Mouse (Mus musculus): ENCODE data around the gene Haus6. TPM values are rescaled to one million over a fixed set of nuclear protein-coding genes. Genes with fewer than 3 reads are reported as not detected.
"Not testable (repeated sequence)": the region's sequence is repeated elsewhere in the genome, so short reads cannot be mapped to it uniquely, and the experiment has no call there.

The Haus6 gene
- polyA plus RNA-seq, 1 experiment from 2014 or later = 16.7 TPM

GRCm38 (mm10) chr4:86632556-86632955, 20.7 kb upstream of the Haus6 start:
- H3K36me3 ChIP-seq (ENCODE audit: control insufficient read depth, insufficient read depth, low read length); H3K4me3 ChIP-seq (ENCODE audit: low read depth, low read length); H3K27me3 ChIP-seq (ENCODE audit: control insufficient read depth, insufficient read depth, low read length); H3K9me3 ChIP-seq (ENCODE audit: control insufficient read depth, low read depth, low read length); H3K4me2 ChIP-seq (replicated peaks; ENCODE audit: low read depth, low read length); H3K9ac ChIP-seq (replicated peaks; ENCODE audit: low read depth, low read length); H3K27ac ChIP-seq (ENCODE audit: low read length); H3K4me1 ChIP-seq (ENCODE audit: control insufficient read depth, insufficient read depth, low read length): not testable (repeated sequence)
- 0 out of 2 replicates have a peak, but pooled peaks have one; percentile 44 for ATAC-seq (ENCODE audit: insufficient number of reproducible peaks, insufficient read depth, low FRiP score, low read depth)
- WGBS = 73% methylated on average over 4 of the region's 5 CpGs

- Histone ChIP-seq H3K4me3 (ENCODE audit: low read depth, low read length) (no peak overlapping the region), H3K36me3 (ENCODE audit: control insufficient read depth, insufficient read depth, low read length) (no peaks in the 10 kb centered on the region), H3K4me1 (ENCODE audit: control insufficient read depth, insufficient read depth, low read length) (no peaks in the 10 kb centered on the region), H3K9me3 (ENCODE audit: control insufficient read depth, low read depth, low read length) (no peaks in the 10 kb centered on the region), H3K27ac (ENCODE audit: low read length) (no peak overlapping the region), H3K9ac (replicated peaks; ENCODE audit: low read depth, low read length) (no peak overlapping the region), H3K4me2 (replicated peaks; ENCODE audit: low read depth, low read length) (no peak overlapping the region), H3K27me3 (ENCODE audit: control insufficient read depth, insufficient read depth, low read length) (no peaks in the 10 kb centered on the region)
- WGBS = 22% methylated on average over 4 of the region's 4 CpGs
- ATAC-seq (ENCODE audit: insufficient number of reproducible peaks, insufficient read depth, low FRiP score, low read depth) = no peak
Observed at GRCm38 (mm10) chr4:86631831-86632230, 20.0 kb upstream of the Haus6 start.

GRCm38 (mm10) chr4:86626496-86626895, 14.6 kb upstream of the Haus6 start:
- not testable (repeated sequence) for H3K9me3 ChIP-seq (ENCODE audit: control insufficient read depth, low read depth, low read length); H3K9ac ChIP-seq (replicated peaks; ENCODE audit: low read depth, low read length); H3K36me3 ChIP-seq (ENCODE audit: control insufficient read depth, insufficient read depth, low read length); H3K4me1 ChIP-seq (ENCODE audit: control insufficient read depth, insufficient read depth, low read length); H3K27me3 ChIP-seq (ENCODE audit: control insufficient read depth, insufficient read depth, low read length); H3K4me3 ChIP-seq (ENCODE audit: low read depth, low read length); H3K4me2 ChIP-seq (replicated peaks; ENCODE audit: low read depth, low read length); H3K27ac ChIP-seq (ENCODE audit: low read length); ATAC-seq (ENCODE audit: insufficient number of reproducible peaks, insufficient read depth, low FRiP score, low read depth)
- 79% methylated on average over 7 of the region's 7 CpGs for WGBS

- no peak for ATAC-seq (ENCODE audit: insufficient number of reproducible peaks, insufficient read depth, low FRiP score, low read depth)
- 84% methylated on average over 5 of the region's 5 CpGs for WGBS
- Histone ChIP-seq H3K9me3 (ENCODE audit: control insufficient read depth, low read depth, low read length) (no peaks in the 10 kb centered on the region), H3K9ac (replicated peaks; ENCODE audit: low read depth, low read length) (no peak overlapping the region), H3K27me3 (ENCODE audit: control insufficient read depth, insufficient read depth, low read length) (no peaks in the 10 kb centered on the region), H3K27ac (ENCODE audit: low read length) (no peak overlapping the region), H3K4me2 (replicated peaks; ENCODE audit: low read depth, low read length) (no peak overlapping the region), H3K4me3 (ENCODE audit: low read depth, low read length) (no peak overlapping the region), H3K4me1 (ENCODE audit: control insufficient read depth, insufficient read depth, low read length) (no peaks in the 10 kb centered on the region), H3K36me3 (ENCODE audit: control insufficient read depth, insufficient read depth, low read length) (no peaks in the 10 kb centered on the region)
Observed at GRCm38 (mm10) chr4:86625463-86625862, 13.6 kb upstream of the Haus6 start.

- WGBS = 83% methylated on average over 1 of the region's 1 CpGs
- H3K4me1 ChIP-seq (ENCODE audit: control insufficient read depth, insufficient read depth, low read length); H3K4me3 ChIP-seq (ENCODE audit: low read depth, low read length); H3K36me3 ChIP-seq (ENCODE audit: control insufficient read depth, insufficient read depth, low read length); H3K4me2 ChIP-seq (replicated peaks; ENCODE audit: low read depth, low read length); ATAC-seq (ENCODE audit: insufficient number of reproducible peaks, insufficient read depth, low FRiP score, low read depth); H3K27me3 ChIP-seq (ENCODE audit: control insufficient read depth, insufficient read depth, low read length); H3K27ac ChIP-seq (ENCODE audit: low read length); H3K9me3 ChIP-seq (ENCODE audit: control insufficient read depth, low read depth, low read length); H3K9ac ChIP-seq (replicated peaks; ENCODE audit: low read depth, low read length): not testable (repeated sequence)
Observed at GRCm38 (mm10) chr4:86622532-86622931, 10.7 kb upstream of the Haus6 start.

GRCm38 (mm10) chr4:86622116-86622515, 10.3 kb upstream of the Haus6 start:
- no peak overlapping the region for H3K4me2 ChIP-seq (replicated peaks; ENCODE audit: low read depth, low read length)
- H3K9ac ChIP-seq (replicated peaks; ENCODE audit: low read depth, low read length) = no peak overlapping the region
- no peak overlapping the region for H3K4me3 ChIP-seq (ENCODE audit: low read depth, low read length)
- 59% methylated on average over 3 of the region's 3 CpGs for WGBS
- no peaks in the 10 kb centered on the region for H3K4me1 ChIP-seq (ENCODE audit: control insufficient read depth, insufficient read depth, low read length)
- no peak overlapping the region for H3K27ac ChIP-seq (ENCODE audit: low read length)
- H3K27me3 ChIP-seq (ENCODE audit: control insufficient read depth, insufficient read depth, low read length) = no peaks in the 10 kb centered on the region
- no peaks in the 10 kb centered on the region for H3K36me3 ChIP-seq (ENCODE audit: control insufficient read depth, insufficient read depth, low read length)
- no peak for ATAC-seq (ENCODE audit: insufficient number of reproducible peaks, insufficient read depth, low FRiP score, low read depth)
- no peaks in the 10 kb centered on the region for H3K9me3 ChIP-seq (ENCODE audit: control insufficient read depth, low read depth, low read length)

GRCm38 (mm10) chr4:86620506-86620905, 8.7 kb upstream of the Haus6 start:
- 70% methylated on average over 2 of the region's 2 CpGs for WGBS
- Histone ChIP-seq H3K4me3 (ENCODE audit: low read depth, low read length) (no peak overlapping the region), H3K9ac (replicated peaks; ENCODE audit: low read depth, low read length) (no peak overlapping the region), H3K4me1 (ENCODE audit: control insufficient read depth, insufficient read depth, low read length) (no peaks in the 10 kb centered on the region), H3K9me3 (ENCODE audit: control insufficient read depth, low read depth, low read length) (no peaks in the 10 kb centered on the region), H3K27ac (ENCODE audit: low read length) (no peak overlapping the region), H3K36me3 (ENCODE audit: control insufficient read depth, insufficient read depth, low read length) (no peaks in the 10 kb centered on the region), H3K4me2 (replicated peaks; ENCODE audit: low read depth, low read length) (no peak overlapping the region), H3K27me3 (ENCODE audit: control insufficient read depth, insufficient read depth, low read length) (no peaks in the 10 kb centered on the region)
- no peak for ATAC-seq (ENCODE audit: insufficient number of reproducible peaks, insufficient read depth, low FRiP score, low read depth)

GRCm38 (mm10) chr4:86612289-86612620, 400 bp upstream of the Haus6 start:
- H3K9me3 ChIP-seq (ENCODE audit: control insufficient read depth, low read depth, low read length) = no peaks in the 10 kb centered on the region
- peaks cover 5% of the 10 kb centered on the region for H3K4me1 ChIP-seq (ENCODE audit: control insufficient read depth, insufficient read depth, low read length)
- peak overlapping the region; percentile 47 for H3K4me2 ChIP-seq (replicated peaks; ENCODE audit: low read depth, low read length)
- H3K27me3 ChIP-seq (ENCODE audit: control insufficient read depth, insufficient read depth, low read length) = no peaks in the 10 kb centered on the region
- 35% methylated on average over 8 of the region's 8 CpGs for WGBS
- peak overlapping the region; percentile 91 for H3K4me3 ChIP-seq (ENCODE audit: low read depth, low read length)
- H3K36me3 ChIP-seq (ENCODE audit: control insufficient read depth, insufficient read depth, low read length) = no peaks in the 10 kb centered on the region
- H3K27ac ChIP-seq (ENCODE audit: low read length) = 0 out of 2 replicates have a peak overlapping the region, but pooled peaks have one; percentile 55
- no peak for ATAC-seq (ENCODE audit: insufficient number of reproducible peaks, insufficient read depth, low FRiP score, low read depth)
- peak overlapping the region; percentile 55 for H3K9ac ChIP-seq (replicated peaks; ENCODE audit: low read depth, low read length)

GRCm38 (mm10) chr4:86591304-86591703, 20.6 kb downstream of the Haus6 start:
- Histone ChIP-seq H3K27ac (ENCODE audit: low read length) (no peak overlapping the region), H3K4me3 (ENCODE audit: low read depth, low read length) (no peak overlapping the region), H3K9me3 (ENCODE audit: control insufficient read depth, low read depth, low read length) (no peaks in the 10 kb centered on the region), H3K27me3 (ENCODE audit: control insufficient read depth, insufficient read depth, low read length) (no peaks in the 10 kb centered on the region), H3K36me3 (ENCODE audit: control insufficient read depth, insufficient read depth, low read length) (peaks cover 18% of the 10 kb centered on the region), H3K4me1 (ENCODE audit: control insufficient read depth, insufficient read depth, low read length) (no peaks in the 10 kb centered on the region), H3K4me2 (replicated peaks; ENCODE audit: low read depth, low read length) (no peak overlapping the region), H3K9ac (replicated peaks; ENCODE audit: low read depth, low read length) (no peak overlapping the region)
- ATAC-seq (ENCODE audit: insufficient number of reproducible peaks, insufficient read depth, low FRiP score, low read depth) = no peak
- WGBS = 93% methylated on average over 2 of the region's 2 CpGs
